Mouse (Mus musculus) cortical plate, adult 2 months (tissue): ENCODE results near the gene Gm11733.

Source experiments
- CTCF ChIP-seq: fragments of 200-500 bp; IDR thresholded peaks from 2 replicates; pipeline ENCODE4 v1.5.1; 2011; ENCODE audit warnings: mild to moderate bottlenecking, control low read depth, low read length; ENCODE audit not compliant: insufficient read depth; ENCODE audit errors: extremely low read depth
- POLR2A ChIP-seq: fragments of 200-500 bp; IDR thresholded peaks from 2 replicates; pipeline ENCODE4 v1.6.1; 2011; ENCODE audit warnings: mild to moderate bottlenecking, low read length, control low read depth; ENCODE audit not compliant: insufficient read depth; ENCODE audit errors: extremely low read depth

DNA sequence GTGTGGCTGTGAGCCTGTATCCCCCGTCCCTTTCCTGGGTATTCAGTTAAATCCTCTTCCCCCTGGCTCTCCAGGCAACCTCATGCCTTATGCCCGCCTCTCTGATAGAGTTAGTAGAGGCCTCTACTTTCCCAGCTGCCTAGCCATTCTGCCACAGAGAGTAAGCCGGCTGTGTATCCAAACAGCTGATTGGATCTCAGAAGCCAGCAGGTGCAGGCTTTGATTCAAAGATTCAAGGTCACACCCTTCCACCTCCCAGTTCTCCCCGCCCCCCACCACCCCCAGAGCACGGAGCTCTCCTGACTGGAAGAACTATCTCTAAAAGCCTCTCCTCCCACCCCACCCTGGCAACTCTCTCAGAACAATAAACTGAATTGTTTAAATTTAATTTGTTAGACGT is 45.8 kb upstream of the Gm11733 start:
- TF ChIP-seq CTCF = no peak
- TF ChIP-seq POLR2A = no peak
